Mouse (Mus musculus) CH12.LX (cell line): Measurements from ENCODE around the gene Pprc1. TPM values are rescaled to one million over a fixed set of nuclear protein-coding genes. Genes with fewer than 3 reads are reported as not detected.

ENCODE experiments used
- DNase-seq: peaks from one replicate; pipeline ENCODE4 v3.0.0-alpha.2; 2013; ENCODE audit errors: extremely low read depth
- H3K27ac ChIP-seq: 2 replicates; pipeline ENCODE4 v1.5.1; 2012; ENCODE audit warnings: low read depth, mild to moderate bottlenecking, control low read depth, moderate library complexity; ENCODE audit not compliant: insufficient read depth
- H3K27me3 ChIP-seq: replicated peaks from 2 replicates; pipeline ENCODE3; 2012; ENCODE audit warnings: inconsistent platforms
- H3K36me3 ChIP-seq, 2 experiments: replicated peaks in 1 of 2; 2 replicates each; pipeline versions ENCODE3 to v1.6.1; 2012; ENCODE audit warnings: inconsistent platforms in 1 of 2, low read length in 1 of 2, mild to moderate bottlenecking in 1 of 2, mixed read lengths in 1 of 2, moderate library complexity in 1 of 2; ENCODE audit not compliant: control insufficient read depth in 1 of 2, insufficient read depth in 1 of 2
- H3K4me1 ChIP-seq, 2 experiments: 2 replicates each; pipeline ENCODE4 v1.6.1; 2012; ENCODE audit warnings: inconsistent platforms in 1 of 2, moderate library complexity in 1 of 2; ENCODE audit not compliant: insufficient read depth in 2 of 2, control insufficient read depth in 1 of 2
- H3K4me2 ChIP-seq: 2 replicates; pipeline ENCODE4 v1.6.1; 2012; ENCODE audit warnings: low read depth, mild to moderate bottlenecking, control low read depth; ENCODE audit not compliant: poor library complexity, insufficient read depth, severe bottlenecking
- H3K4me3 ChIP-seq, 3 experiments: fragments of 150-350 bp in 1 of 3; sonication (generic) in 1 of 3; replicated peaks in 1 of 3; 2 replicates each; pipeline versions ENCODE3 to v1.5.1; 2011 to 2012; ENCODE audit warnings: low read depth in 2 of 3, low read length in 2 of 3, mild to moderate bottlenecking in 2 of 3, moderate library complexity in 2 of 3, control low read depth in 1 of 3, improper control_type of control experiment in 1 of 3, inconsistent platforms in 1 of 3, mixed read lengths in 1 of 3; ENCODE audit not compliant: poor library complexity in 1 of 3
- H3K79me2 ChIP-seq: replicated peaks from 2 replicates; pipeline ENCODE4 v1.6.1; 2012; ENCODE audit warnings: mild to moderate bottlenecking, moderate library complexity; ENCODE audit not compliant: control insufficient read depth, poor library complexity, insufficient read depth, severe bottlenecking; ENCODE audit errors: extremely low read depth
- H3K9ac ChIP-seq: 2 replicates; pipeline ENCODE4 v1.6.1; 2012; ENCODE audit warnings: low read depth, mild to moderate bottlenecking, control low read depth, moderate library complexity; ENCODE audit not compliant: insufficient read depth
- H3K9me3 ChIP-seq: replicated peaks from 2 replicates; pipeline ENCODE3; 2012; ENCODE audit warnings: low read length, inconsistent platforms, mixed read lengths
- BHLHE40 ChIP-seq: IDR thresholded peaks from 2 replicates; pipeline ENCODE4 v1.6.1; 2011; ENCODE audit warnings: mild to moderate bottlenecking, low read depth, low read length, improper control_type of control experiment
- CHD1 ChIP-seq: IDR thresholded peaks from 2 replicates; pipeline ENCODE4 v1.6.1; 2012; ENCODE audit warnings: low read depth, low read length, improper control_type of control experiment, inconsistent platforms
- ELF1 ChIP-seq: IDR thresholded peaks from 2 replicates; pipeline ENCODE4 v1.6.1; 2014; ENCODE audit warnings: low read depth, mild to moderate bottlenecking, inconsistent platforms, low read length, improper control_type of control experiment
- ETS1 ChIP-seq: conservative IDR thresholded peaks from 2 replicates; pipeline ENCODE4 v1.6.1; 2012; ENCODE audit warnings: low read depth, mild to moderate bottlenecking, inconsistent platforms, low read length, improper control_type of control experiment, moderate library complexity
- GABPA ChIP-seq: IDR thresholded peaks from 2 replicates; pipeline ENCODE4 v1.6.1; 2012; ENCODE audit warnings: low read depth, low read length, improper control_type of control experiment, inconsistent platforms; ENCODE audit not compliant: insufficient replicate concordance
- IRF4 ChIP-seq: IDR thresholded peaks from 2 replicates; pipeline ENCODE4 v1.6.1; 2014; ENCODE audit warnings: low read depth, mild to moderate bottlenecking, inconsistent platforms, low read length, improper control_type of control experiment
- KAT2A ChIP-seq: IDR thresholded peaks from 2 replicates; pipeline ENCODE4 v1.6.1; 2012; ENCODE audit warnings: low read length, improper control_type of control experiment, inconsistent platforms; ENCODE audit not compliant: insufficient replicate concordance
- MAFK ChIP-seq: IDR thresholded peaks from 2 replicates; pipeline ENCODE4 v1.6.1; 2011; ENCODE audit warnings: low read length, improper control_type of control experiment; ENCODE audit not compliant: insufficient replicate concordance
- MAX ChIP-seq: IDR thresholded peaks from 2 replicates; pipeline ENCODE4 v1.6.1; 2011; ENCODE audit warnings: low read length, improper control_type of control experiment
- MXI1 ChIP-seq: IDR thresholded peaks from 2 replicates; pipeline ENCODE4 v1.6.1; 2011; ENCODE audit warnings: mild to moderate bottlenecking, low read depth, low read length, improper control_type of control experiment
- MYC ChIP-seq: IDR thresholded peaks from 2 replicates; pipeline ENCODE4 v1.6.1; 2011; ENCODE audit warnings: low read depth, mild to moderate bottlenecking, improper control_type of control experiment, low read length
- PAX5 ChIP-seq: IDR thresholded peaks from 2 replicates; pipeline ENCODE4 v1.6.1; 2012; ENCODE audit warnings: low read length, inconsistent platforms, mixed read lengths
- POLR2A ChIP-seq: IDR thresholded peaks from 2 replicates; pipeline ENCODE4 v1.6.1; 2011; ENCODE audit warnings: low read depth, mild to moderate bottlenecking, improper control_type of control experiment, low read length
- RAD21 ChIP-seq: IDR thresholded peaks from 2 replicates; pipeline ENCODE4 v1.6.1; 2011; ENCODE audit warnings: low read depth, mild to moderate bottlenecking, low read length, improper control_type of control experiment, moderate library complexity
- RCOR1 ChIP-seq: conservative IDR thresholded peaks from 2 replicates; pipeline ENCODE4 v1.6.1; 2012; ENCODE audit warnings: low read depth, mild to moderate bottlenecking, inconsistent platforms, low read length, improper control_type of control experiment
- SIN3A ChIP-seq: IDR thresholded peaks from 2 replicates; pipeline ENCODE4 v1.6.1; 2012; ENCODE audit warnings: low read length, improper control_type of control experiment, inconsistent platforms
- TBP ChIP-seq: conservative IDR thresholded peaks from 2 replicates; pipeline ENCODE4 v1.6.1; 2011; ENCODE audit warnings: low read depth, low read length, improper control_type of control experiment
- TCF12 ChIP-seq: IDR thresholded peaks from 2 replicates; pipeline ENCODE4 v1.6.1; 2014; ENCODE audit warnings: low read depth, mild to moderate bottlenecking, inconsistent platforms, low read length, improper control_type of control experiment
- UBTF ChIP-seq: IDR thresholded peaks from 2 replicates; pipeline ENCODE4 v1.6.1; 2012; ENCODE audit warnings: low read depth, mild to moderate bottlenecking, inconsistent platforms, low read length, improper control_type of control experiment, moderate library complexity
- USF2 ChIP-seq: conservative IDR thresholded peaks from 2 replicates; pipeline ENCODE4 v1.6.1; 2011; ENCODE audit warnings: low read depth, low read length, improper control_type of control experiment
- ZC3H11A ChIP-seq: IDR thresholded peaks from 2 replicates; pipeline ENCODE4 v1.6.1; 2012; ENCODE audit warnings: low read depth, mild to moderate bottlenecking, inconsistent platforms, low read length, improper control_type of control experiment
- ZKSCAN1 ChIP-seq: IDR thresholded peaks from 2 replicates; pipeline ENCODE4 v1.6.1; 2012; ENCODE audit warnings: low read depth, inconsistent platforms, low read length, improper control_type of control experiment, borderline replicate concordance
- ZMIZ1 ChIP-seq: IDR thresholded peaks from 2 replicates; pipeline ENCODE4 v1.6.1; 2012; ENCODE audit warnings: low read depth, mild to moderate bottlenecking, inconsistent platforms, low read length, improper control_type of control experiment
- dilution Hi-C: fragments of 300-500 bp; cut with MboI; formaldehyde crosslinking; loops from 2 replicates; pipeline ENCODE4 v1.14.3; 2020; ENCODE audit warnings: low sequenced_read_pairs; ENCODE audit not compliant: extremely low pct_unique_long_range_greater_than_20kb, extremely low pct_ligation_motif_present
- in situ Hi-C: fragments of 300-500 bp; cut with MboI; formaldehyde crosslinking; loops from 3 replicates; pipeline ENCODE4 v1.14.3; 2019; ENCODE audit warnings: low sequenced_read_pairs, low pct_ligation_motif_present, low pct_unique_long_range_greater_than_20kb, mixed read lengths
- polyA plus RNA-seq: library from polyadenylated mRNA; unstranded; fragments of >175 nt; gene quantifications from 2 replicates; pipeline ENCODE4 v1.2.1, GENCODE M21; 2012; ENCODE audit warnings: low read depth; ENCODE audit not compliant: insufficient read length
- total RNA-seq, 2 experiments: library from RNA; depleted of rRNA; stranded (reverse); fragments of 300-350 nt in 1 of 2; fragments of >200 nt in 1 of 2; gene quantifications; 2 replicates each; pipeline ENCODE4 v1.2.3; 2012 to 2014

Gene Pprc1
- total and polyA plus RNA-seq, 3 experiments: 13.0 to 68.7 (median 21.2) TPM

- no peak for DNase-seq
- Histone ChIP-seq H3K9me3 (no peaks in the 10 kb centered on the region), H3K79me2 (no peaks in the 10 kb centered on the region), H3K4me3 (no peak overlapping the region), H3K4me1 (no peaks in the 10 kb centered on the region), H3K4me2 (no peak overlapping the region), H3K27me3 (peaks cover 5% of the 10 kb centered on the region), H3K9ac (no peak overlapping the region)
- dilution Hi-C loops (no loop called here), in situ Hi-C loops (no loop called here)
- TF ChIP-seq ZC3H11A (no peak), TBP (no peak), BHLHE40 (no peak), IRF4 (no peak), ZKSCAN1 (no peak), GABPA (no peak), RAD21 (no peak), TCF12 (no peak), MAX (no peak), UBTF (no peak), KAT2A (no peak), MAFK (no peak), ETS1 (no peak), MXI1 (no peak)
- TF ChIP-seq, all 38 proteins: peak for 0
- Histone ChIP-seq H3K36me3 (no peaks in the 10 kb centered on the region), H3K27ac (no peak overlapping the region)
Measured at GRCm38 (mm10) chr19:46104187-46104557, 59.5 kb downstream of the Pprc1 start.

GRCm38 (mm10) chr19:46110214-46110613 lies 65.5 kb downstream of the Pprc1 start:
- H3K4me3 ChIP-seq: no peak overlapping the region
- in situ Hi-C loops: no loop called here
- no peak overlapping the region for H3K27ac ChIP-seq
- no peaks in the 10 kb centered on the region for H3K79me2 ChIP-seq
- TF ChIP-seq ELF1 (no peak), TCF12 (no peak), MYC (no peak), CHD1 (no peak), ZC3H11A (no peak), ZMIZ1 (no peak), SIN3A (no peak), MAFK (no peak), IRF4 (no peak), RCOR1 (no peak), PAX5 (no peak), POLR2A (no peak), RAD21 (no peak), MXI1 (no peak), MAX (no peak), USF2 (no peak)
- no peak for DNase-seq
- H3K9ac ChIP-seq: no peak overlapping the region
- dilution Hi-C loops: no loop called here
- H3K36me3 ChIP-seq: no peaks in the 10 kb centered on the region
- H3K4me1 ChIP-seq: no peaks in the 10 kb centered on the region
- no peak overlapping the region for H3K4me2 ChIP-seq
- no peaks in the 10 kb centered on the region for H3K9me3 ChIP-seq
- peaks cover 12% of the 10 kb centered on the region for H3K27me3 ChIP-seq
